Comparison of ENCODE assay signal across 22 mouse cellular contexts in the genomic region with DNA sequence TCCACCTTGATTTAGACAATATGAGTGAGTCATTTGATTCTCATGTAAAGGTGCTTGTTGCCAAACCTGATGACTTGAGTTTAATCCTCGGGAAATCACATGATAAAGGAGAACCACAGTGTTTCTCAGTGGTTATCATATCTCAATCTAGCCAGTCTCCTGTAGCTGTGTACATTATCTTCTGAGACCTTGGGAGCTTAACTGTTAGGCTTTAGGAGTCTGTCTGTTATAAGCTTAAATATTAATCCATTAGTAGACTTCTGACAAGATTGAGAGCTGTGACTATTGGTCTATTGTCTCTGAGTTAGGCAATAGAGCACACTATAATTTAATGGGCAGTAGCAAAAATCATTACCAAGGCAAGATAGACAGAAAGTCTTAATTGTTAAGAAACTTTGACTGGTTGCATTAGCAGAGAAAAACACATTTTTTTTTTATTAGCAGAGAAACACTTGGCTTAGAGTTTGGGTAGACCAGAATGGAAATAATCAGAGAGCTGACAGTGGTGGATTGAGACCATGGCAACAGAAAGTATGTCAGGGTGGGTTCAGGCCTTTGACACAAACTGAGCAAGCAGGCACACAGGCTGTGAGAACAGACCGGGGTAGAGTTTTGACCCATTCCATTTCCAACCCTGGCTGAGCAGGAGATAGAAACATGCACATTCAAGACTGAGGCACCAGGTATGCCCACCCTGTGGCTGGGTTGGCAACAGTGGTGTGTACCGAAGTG.
DNase-seq lines count a peak whose midpoint lies in the region; ATAC-seq lines count a peak whose summit lies in the region.
"Had no signal": no experiment of that assay in that cellular context is flagged by ENCODE, and none has a peak within 500 bp of the region (broad histone marks: within the 10 kb centered on the region; RNA-seq: fewer than 3 reads in every experiment).

No protein-coding gene starts in this region.

- peak; percentile 40; the same call in 1 of the 2 replicates for ATAC-seq in limb, embryonic 15.5 days (ENCODE audit: insufficient number of reproducible peaks, low FRiP score, low TSS enrichment, low read depth)
- 0 out of 2 replicates have a peak, but pooled peaks have one; percentile 19 for ATAC-seq in midbrain, embryonic 11.5 days (ENCODE audit: low FRiP score)
- ATAC-seq in midbrain, embryonic 15.5 days (replicated peaks) = no peak
- peak; percentile 97 for ATAC-seq in intestine, embryonic 16.5 days
- ATAC-seq: forebrain, embryonic 14.5 days had no signal

- no peaks in the 10 kb centered on the region for H3K9me3 ChIP-seq in limb, embryonic 15.5 days
- no peaks in the 10 kb centered on the region for H3K9me3 ChIP-seq in limb, embryonic 10.5 days (replicated peaks)
- H3K9me3 ChIP-seq in midbrain, embryonic 11.5 days (ENCODE audit: control insufficient read depth, low read length) = no peaks in the 10 kb centered on the region
- no peaks in the 10 kb centered on the region for H3K9me3 ChIP-seq in midbrain, embryonic 15.5 days
- no peaks in the 10 kb centered on the region for H3K9me3 ChIP-seq in intestine, embryonic 16.5 days (ENCODE audit: control insufficient read depth, low read length)
- H3K9me3 ChIP-seq: embryonic facial prominence, embryonic 13.5 days; embryonic facial prominence, embryonic 15.5 days; forebrain, embryonic 10.5 days; forebrain, embryonic 12.5 days had no signal

- H3K27me3 ChIP-seq in limb, embryonic 15.5 days = no peaks in the 10 kb centered on the region
- H3K27me3 ChIP-seq in limb, embryonic 10.5 days (ENCODE audit: low read depth, poor library complexity, severe bottlenecking) = no peaks in the 10 kb centered on the region
- no peaks in the 10 kb centered on the region for H3K27me3 ChIP-seq in midbrain, embryonic 11.5 days (ENCODE audit: control insufficient read depth, insufficient read depth, low read length)
- no peaks in the 10 kb centered on the region for H3K27me3 ChIP-seq in midbrain, embryonic 15.5 days (replicated peaks)
- H3K27me3 ChIP-seq in intestine, embryonic 16.5 days (replicated peaks; ENCODE audit: control insufficient read depth, insufficient read depth, low read length) = no peaks in the 10 kb centered on the region
- H3K27me3 ChIP-seq: embryonic facial prominence, embryonic 13.5 days; embryonic facial prominence, embryonic 15.5 days; forebrain, embryonic 12.5 days had no signal

- WGBS in limb, embryonic 15.5 days = 91% methylated on average over 3 of the region's 3 CpGs
- WGBS in limb, embryonic 10.5 days = 93% methylated on average over 3 of the region's 3 CpGs
- WGBS in midbrain, embryonic 11.5 days = 80% methylated on average over 3 of the region's 3 CpGs
- WGBS in midbrain, embryonic 15.5 days = 76% methylated on average over 3 of the region's 3 CpGs
- WGBS in intestine, embryonic 16.5 days = 68% methylated on average over 3 of the region's 3 CpGs

- H3K9ac ChIP-seq in limb, embryonic 15.5 days = no peak overlapping the region
- no peak overlapping the region for H3K9ac ChIP-seq in midbrain, embryonic 11.5 days (ENCODE audit: low read length)
- H3K9ac ChIP-seq in midbrain, embryonic 15.5 days = no peak overlapping the region
- H3K9ac ChIP-seq in intestine, embryonic 16.5 days (ENCODE audit: low read depth, low read length) = no peak overlapping the region
- H3K9ac ChIP-seq: embryonic facial prominence, embryonic 13.5 days; embryonic facial prominence, embryonic 15.5 days; forebrain, embryonic 12.5 days had no signal

- no peak overlapping the region for H3K4me3 ChIP-seq in limb, embryonic 15.5 days
- H3K4me3 ChIP-seq in limb, embryonic 10.5 days = no peak overlapping the region
- H3K4me3 ChIP-seq in midbrain, embryonic 11.5 days (ENCODE audit: low read depth, low read length) = no peak overlapping the region
- H3K4me3 ChIP-seq in midbrain, embryonic 15.5 days = no peak overlapping the region
- no peak overlapping the region for H3K4me3 ChIP-seq in intestine, embryonic 16.5 days (ENCODE audit: low read length)
- H3K4me3 ChIP-seq: embryonic facial prominence, embryonic 13.5 days; embryonic facial prominence, embryonic 15.5 days; erythroblast, embryonic 14.5 days; forebrain, embryonic 10.5 days; forebrain, embryonic 12.5 days had no signal

- no peak overlapping the region for H3K27ac ChIP-seq in limb, embryonic 15.5 days
- no peak overlapping the region for H3K27ac ChIP-seq in limb, embryonic 10.5 days
- no peak overlapping the region for H3K27ac ChIP-seq in midbrain, embryonic 11.5 days (ENCODE audit: low read depth, low read length)
- H3K27ac ChIP-seq in midbrain, embryonic 15.5 days = no peak overlapping the region
- H3K27ac ChIP-seq in intestine, embryonic 16.5 days (ENCODE audit: low read length) = no peak overlapping the region
- H3K27ac ChIP-seq: embryonic facial prominence, embryonic 13.5 days; embryonic facial prominence, embryonic 15.5 days; forebrain, embryonic 10.5 days; forebrain, embryonic 12.5 days had no signal

- H3K4me2 ChIP-seq in limb, embryonic 15.5 days = no peak overlapping the region
- no peak overlapping the region for H3K4me2 ChIP-seq in midbrain, embryonic 11.5 days
- H3K4me2 ChIP-seq in midbrain, embryonic 15.5 days = no peak overlapping the region
- no peak overlapping the region for H3K4me2 ChIP-seq in intestine, embryonic 16.5 days (ENCODE audit: low read depth, low read length)
- H3K4me2 ChIP-seq: embryonic facial prominence, embryonic 13.5 days; embryonic facial prominence, embryonic 15.5 days; forebrain, embryonic 12.5 days had no signal

- DNase-seq in limb, embryonic 10.5 days (ENCODE audit: low spot score) = no peak
- no peak for DNase-seq in midbrain, embryonic 11.5 days (ENCODE audit: low spot score, missing footprints)
- no peak for DNase-seq in left cerebral cortex, adult 11 months (ENCODE audit: low spot score)
- DNase-seq: adrenal gland, adult 2 months; adrenal gland, postnatal 10 days; adrenal gland, postnatal 25 days; cerebellum, adult 11 months; cerebellum, adult 18-20 months; cerebellum, adult 8-10 months; cerebellum, adult 9-11 months; cerebellum, postnatal 14 days; cerebellum, postnatal 36 days; embryo, embryonic 11 days had no signal

- H3K4me1 ChIP-seq in limb, embryonic 15.5 days = no peaks in the 10 kb centered on the region
- no peaks in the 10 kb centered on the region for H3K4me1 ChIP-seq in limb, embryonic 10.5 days
- H3K4me1 ChIP-seq in midbrain, embryonic 11.5 days (ENCODE audit: control insufficient read depth, insufficient read depth, low read length) = no peaks in the 10 kb centered on the region
- H3K4me1 ChIP-seq in midbrain, embryonic 15.5 days = no peaks in the 10 kb centered on the region
- no peaks in the 10 kb centered on the region for H3K4me1 ChIP-seq in intestine, embryonic 16.5 days (ENCODE audit: control insufficient read depth, insufficient read depth, low read length)
- H3K4me1 ChIP-seq: embryonic facial prominence, embryonic 13.5 days; embryonic facial prominence, embryonic 15.5 days; forebrain, embryonic 12.5 days had no signal

- no peaks in the 10 kb centered on the region for H3K36me3 ChIP-seq in limb, embryonic 15.5 days
- no peaks in the 10 kb centered on the region for H3K36me3 ChIP-seq in limb, embryonic 10.5 days
- H3K36me3 ChIP-seq in midbrain, embryonic 11.5 days (ENCODE audit: control insufficient read depth, insufficient read depth, low read length) = no peaks in the 10 kb centered on the region
- H3K36me3 ChIP-seq in midbrain, embryonic 15.5 days (replicated peaks) = no peaks in the 10 kb centered on the region
- no peaks in the 10 kb centered on the region for H3K36me3 ChIP-seq in intestine, embryonic 16.5 days (ENCODE audit: control insufficient read depth, insufficient read depth, low read length)
- H3K36me3 ChIP-seq: embryonic facial prominence, embryonic 13.5 days; embryonic facial prominence, embryonic 15.5 days; forebrain, embryonic 10.5 days; forebrain, embryonic 12.5 days had no signal
